Mouse (Mus musculus) embryonic facial prominence, embryonic 12.5 days (tissue): Measurements from ENCODE around the gene Ring1. TPM values are rescaled to one million over a fixed set of nuclear protein-coding genes. Genes with fewer than 3 reads are reported as not detected.
"Not testable (repeated sequence)": the region's sequence is repeated elsewhere in the genome, so short reads cannot be mapped to it uniquely, and the experiment has no call there.

Experiments
- ATAC-seq: fragments of 200-750 bp; cut with Nextera tagmentation; 2 replicates; pipeline ENCODE4 v1.8.0; 2017; ENCODE audit not compliant: insufficient number of reproducible peaks, insufficient read depth, low FRiP score, low TSS enrichment
- H3K27ac ChIP-seq: fragments of 300-500 bp; sonication (generic); 2 replicates; pipeline ENCODE4 v1.5.1; 2016; ENCODE audit warnings: mild to moderate bottlenecking
- H3K27me3 ChIP-seq: fragments of 300-500 bp; sonication (generic); 2 replicates; pipeline ENCODE4 v1.6.1; 2016; ENCODE audit warnings: mild to moderate bottlenecking, moderate library complexity
- H3K36me3 ChIP-seq: fragments of 300-500 bp; sonication (generic); 2 replicates; pipeline ENCODE4 v1.6.1; 2016; ENCODE audit warnings: mild to moderate bottlenecking
- H3K4me1 ChIP-seq: fragments of 300-500 bp; sonication (generic); 2 replicates; pipeline ENCODE4 v1.6.1; 2016
- H3K4me2 ChIP-seq: fragments of 300-500 bp; sonication (generic); replicated peaks from 2 replicates; pipeline ENCODE4 v1.6.1; 2016; ENCODE audit warnings: mild to moderate bottlenecking, moderate library complexity
- H3K4me3 ChIP-seq: fragments of 300-500 bp; sonication (generic); 2 replicates; pipeline ENCODE4 v1.5.1; 2016; ENCODE audit warnings: mild to moderate bottlenecking
- H3K9ac ChIP-seq: fragments of 300-500 bp; sonication (generic); 2 replicates; pipeline ENCODE4 v1.6.1; 2016; ENCODE audit warnings: mild to moderate bottlenecking, moderate library complexity
- H3K9me3 ChIP-seq: fragments of 300-500 bp; sonication (generic); 2 replicates; pipeline ENCODE4 v1.6.1; 2016; ENCODE audit warnings: mild to moderate bottlenecking, moderate library complexity
- WGBS: fragments of 180-500 bp; shearing (Covaris S2); methylation state at CpG from one replicate; pipeline ENCODE4 v1.1.7; 2016; 5-methylcytosine and 5-hydroxymethylcytosine counted together
- microRNA counts: library from miRNA; unstranded; fragments of <30 nt; microRNA quantifications from one replicate; lab custom pipeline; 2017
- microRNA-seq: library from miRNA; unstranded; fragments of <30 nt; microRNA quantifications from one replicate; pipeline ENCODE4, GENCODE M21; 2017
- polyA plus RNA-seq: library from polyadenylated mRNA; unstranded; fragments of >200 nt; fragmentation: Nextera tagmentation; extraction: Ambion mirVana; gene quantifications from 2 replicates; pipeline ENCODE4 v1.2.1, GENCODE M21; 2016

The Ring1 gene
- polyA plus RNA-seq, 1 experiment from 2014 or later, result 27.2 TPM

GRCm38 (mm10) chr17:33981192-33981909 lies 43.1 kb downstream of the Ring1 start:
- peak overlapping the region; percentile 92 for H3K27ac ChIP-seq
- peak overlapping the region; percentile 53 for H3K4me2 ChIP-seq
- H3K4me3 ChIP-seq, result peak overlapping the region; percentile 48
- peaks cover 43% of the 10 kb centered on the region for H3K27me3 ChIP-seq
- H3K4me1 ChIP-seq, H3K9me3 ChIP-seq, H3K36me3 ChIP-seq: not testable (repeated sequence)
- peak overlapping the region; percentile 65 for H3K9ac ChIP-seq
- peak; percentile 91 for ATAC-seq
- under 1% methylated on average over 27 of the region's 27 CpGs for WGBS

GRCm38 (mm10) chr17:33980181-33981035 lies 44.1 kb downstream of the Ring1 start:
- no peak overlapping the region for H3K27ac ChIP-seq
- H3K27me3 ChIP-seq, result peaks cover 49% of the 10 kb centered on the region
- H3K36me3 ChIP-seq, result no peaks in the 10 kb centered on the region
- WGBS, result 77% methylated on average over 19 of the region's 19 CpGs
- H3K9ac ChIP-seq, result no peak overlapping the region
- no peak for ATAC-seq
- H3K4me1 ChIP-seq, result peaks cover 10% of the 10 kb centered on the region
- H3K4me2 ChIP-seq, result 0 out of 2 replicates have a peak overlapping the region, but pooled peaks have one; percentile 23
- H3K4me3 ChIP-seq, result no peak overlapping the region; the same call in 1 of the 2 replicates
- no peaks in the 10 kb centered on the region for H3K9me3 ChIP-seq

- Histone ChIP-seq H3K27me3 (peaks cover 49% of the 10 kb centered on the region), H3K27ac (no peak overlapping the region), H3K9ac (no peak overlapping the region), H3K9me3 (no peaks in the 10 kb centered on the region), H3K4me1 (peaks cover 10% of the 10 kb centered on the region), H3K4me2 (no peak overlapping the region), H3K4me3 (no peak overlapping the region), H3K36me3 (no peaks in the 10 kb centered on the region)
- no peak for ATAC-seq
- WGBS, result 69% methylated on average over 6 of the region's 6 CpGs
Observed at GRCm38 (mm10) chr17:33979512-33980050, 44.9 kb downstream of the Ring1 start.

- peak overlapping the region; percentile 36; the same call in 1 of the 2 replicates for H3K9ac ChIP-seq
- 0% methylated on average over 17 of the region's 17 CpGs for WGBS
Observed at GRCm38 (mm10) chr17:33978631-33979031, 45.8 kb downstream of the Ring1 start.

GRCm38 (mm10) chr17:33977861-33978557 lies 46.5 kb downstream of the Ring1 start:
- no peak overlapping the region for H3K27ac ChIP-seq
- H3K4me3 ChIP-seq, result peak overlapping the region; percentile 34
- peak overlapping the region; percentile 36 for H3K9ac ChIP-seq
- ATAC-seq, result no peak
- H3K36me3 ChIP-seq, result no peaks in the 10 kb centered on the region
- peaks cover 10% of the 10 kb centered on the region for H3K4me1 ChIP-seq
- peak overlapping the region; percentile 53 for H3K4me2 ChIP-seq
- WGBS, result 2% methylated on average over 57 of the region's 57 CpGs
- no peaks in the 10 kb centered on the region for H3K9me3 ChIP-seq
- peaks cover 49% of the 10 kb centered on the region for H3K27me3 ChIP-seq

More at GRCm38 (mm10) chr17:33978631-33979031, 45.8 kb downstream of the Ring1 start:
- peaks cover 10% of the 10 kb centered on the region for H3K4me1 ChIP-seq
- no peaks in the 10 kb centered on the region for H3K36me3 ChIP-seq
- no peaks in the 10 kb centered on the region for H3K9me3 ChIP-seq
- peak; percentile 36; the same call in 1 of the 2 replicates for ATAC-seq
- H3K4me2 ChIP-seq, result peak overlapping the region; percentile 53
- H3K27me3 ChIP-seq, result peaks cover 49% of the 10 kb centered on the region
- no peak overlapping the region for H3K27ac ChIP-seq
- peak overlapping the region; percentile 34 for H3K4me3 ChIP-seq

- 61% methylated on average over 3 of the region's 3 CpGs for WGBS
- H3K27me3 ChIP-seq, result peaks cover 28% of the 10 kb centered on the region
- H3K4me1 ChIP-seq, result 0 out of 2 replicates have a peak, but pooled peaks cover 4% of the 10 kb centered on the region
- no peak overlapping the region for H3K9ac ChIP-seq
- H3K4me2 ChIP-seq, result no peak overlapping the region
- 0 out of 2 replicates have a peak, but pooled peaks cover 2% of the 10 kb centered on the region for H3K9me3 ChIP-seq
- no peak overlapping the region for H3K27ac ChIP-seq
- no peaks in the 10 kb centered on the region for H3K36me3 ChIP-seq
- no peak for ATAC-seq
- H3K4me3 ChIP-seq, result no peak overlapping the region
Observed at GRCm38 (mm10) chr17:33973572-33973971, 50.9 kb downstream of the Ring1 start.

- H3K4me3 ChIP-seq, result no peak overlapping the region
- 16% methylated on average over 1 of the region's 1 CpGs for WGBS
- no peak overlapping the region for H3K4me2 ChIP-seq
- no peaks in the 10 kb centered on the region for H3K36me3 ChIP-seq
- H3K9me3 ChIP-seq, result 0 out of 2 replicates have a peak, but pooled peaks cover 2% of the 10 kb centered on the region
- ATAC-seq, result no peak
- peaks cover 19% of the 10 kb centered on the region for H3K27me3 ChIP-seq
- no peak overlapping the region for H3K9ac ChIP-seq
- no peaks in the 10 kb centered on the region for H3K4me1 ChIP-seq
- no peak overlapping the region for H3K27ac ChIP-seq
Observed at GRCm38 (mm10) chr17:33972691-33973090, 51.8 kb downstream of the Ring1 start.

MicroRNAs encoded within 50 kb of the gene (microRNA counts, 519-probe panel; counts per million panel counts)
- microRNA mmu-miR-219 (lab: Ali Mortazavi, UCI), result 460 counts per million, percentile 65 among the panel's probes with 10 or more counts

Small RNAs within 50 kb of the gene (microRNA-seq; reads per million reads assigned to microRNA genes)
- gene Mir219a-1 (0.73 reads per million), gene Mir219c (not detected)

Other genes starting within 250 kb of the Ring1 start
- 44.2 and 45.6 TPM in 2 replicates for gene Angptl4, start 242.8 kb downstream of the Ring1 start, polyA plus RNA-seq
- gene Kank3, start 214.2 kb downstream of the Ring1 start, polyA plus RNA-seq, result 32.4 and 35.4 TPM in 2 replicates
- 875 and 894 TPM in 2 replicates for gene Rps28, start 200.1 kb downstream of the Ring1 start, polyA plus RNA-seq
- 421 and 479 TPM in 2 replicates for gene Ndufa7, start 200.1 kb downstream of the Ring1 start, polyA plus RNA-seq
- 70.4 and 74.3 TPM in 2 replicates for gene Cd320, start 181.6 kb downstream of the Ring1 start, polyA plus RNA-seq
- not detected in 2 replicates for gene Gm7029, start 150.8 kb downstream of the Ring1 start, polyA plus RNA-seq
- 4.9 and 6.4 TPM in 2 replicates for gene Kifc1, start 134.0 kb downstream of the Ring1 start, polyA plus RNA-seq
- 0.35 and 0.38 TPM in 2 replicates for gene Platr17, start 119.5 kb downstream of the Ring1 start, polyA plus RNA-seq
- gene Daxx, start 115.3 kb downstream of the Ring1 start, polyA plus RNA-seq, result 70.1 and 72.8 TPM in 2 replicates
- 20.0 and 25.0 TPM in 2 replicates for gene Tapbp, start 108.8 kb downstream of the Ring1 start, polyA plus RNA-seq
- 21.6 and 21.9 TPM in 2 replicates for gene Zbtb22, start 108.8 kb downstream of the Ring1 start, polyA plus RNA-seq
- gene Rgl2, start 95.1 kb downstream of the Ring1 start, polyA plus RNA-seq, result 60.9 and 64.8 TPM in 2 replicates
- 184 and 192 TPM in 2 replicates for gene Pfdn6, start 84.3 kb downstream of the Ring1 start, polyA plus RNA-seq
- 44.9 and 49.6 TPM in 2 replicates for gene Wdr46, start 84.0 kb downstream of the Ring1 start, polyA plus RNA-seq
- gene B3galt4, start 73.2 kb downstream of the Ring1 start, polyA plus RNA-seq, result 5.5 and 6.3 TPM in 2 replicates
- gene Vps52, start 68.9 kb downstream of the Ring1 start, polyA plus RNA-seq, result 55.2 and 55.9 TPM in 2 replicates
- gene Rps18, start 68.7 kb downstream of the Ring1 start, polyA plus RNA-seq, result 1,303 and 1,336 TPM in 2 replicates
- 7.2 and 8.0 TPM in 2 replicates for gene H2-K1, start 24.3 kb downstream of the Ring1 start, polyA plus RNA-seq
- 52.2 and 59.5 TPM in 2 replicates for gene H2-Ke6, start 3.4 kb upstream of the Ring1 start, polyA plus RNA-seq
- 191 and 193 TPM in 2 replicates for gene Slc39a7, start 7.0 kb upstream of the Ring1 start, polyA plus RNA-seq
- 69.9 and 72.6 TPM in 2 replicates for gene Rxrb, start 7.1 kb upstream of the Ring1 start, polyA plus RNA-seq
- gene Col11a2, start 14.8 kb upstream of the Ring1 start, polyA plus RNA-seq, result 7.2 and 14.8 TPM in 2 replicates
- gene H2-Oa, start 67.7 kb upstream of the Ring1 start, polyA plus RNA-seq, result 0.43 and 0.48 TPM in 2 replicates
- 12.3 and 16.7 TPM in 2 replicates for gene H2-DMa, start 94.9 kb upstream of the Ring1 start, polyA plus RNA-seq
- gene Brd2, start 98.0 kb upstream of the Ring1 start, polyA plus RNA-seq, result 119 and 131 TPM in 2 replicates
- gene H2-DMb2, start 118.6 kb upstream of the Ring1 start, polyA plus RNA-seq, result 0.19 and 0.42 TPM in 2 replicates
- gene H2-DMb1, start 128.4 kb upstream of the Ring1 start, polyA plus RNA-seq, result 2.0 and 2.4 TPM in 2 replicates
- 4.7 TPM in 2 replicates for gene Tap1, start 162.9 kb upstream of the Ring1 start, polyA plus RNA-seq
- gene Psmb9, start 163.1 kb upstream of the Ring1 start, polyA plus RNA-seq, result 1.8 and 2.0 TPM in 2 replicates
- gene Psmb8, start 173.0 kb upstream of the Ring1 start, polyA plus RNA-seq, result 2.1 and 3.5 TPM in 2 replicates
- 1.3 and 2.3 TPM in 2 replicates for gene Tap2, start 178.8 kb upstream of the Ring1 start, polyA plus RNA-seq
- not detected in 2 replicates for gene H2-Ob, start 214.2 kb upstream of the Ring1 start, polyA plus RNA-seq
- gene H2-Ab1, start 233.0 kb upstream of the Ring1 start, polyA plus RNA-seq, result 2.9 and 3.4 TPM in 2 replicates